Mouse (Mus musculus): Measurements from ENCODE around the gene Ankrd44. TPM values are rescaled to one million over a fixed set of nuclear protein-coding genes. Genes with fewer than 3 reads are reported as not detected.

Gene Ankrd44
- total and polyA plus RNA-seq, 3 experiments: 12.7 to 23.0 (median 19.8) TPM

DNA sequence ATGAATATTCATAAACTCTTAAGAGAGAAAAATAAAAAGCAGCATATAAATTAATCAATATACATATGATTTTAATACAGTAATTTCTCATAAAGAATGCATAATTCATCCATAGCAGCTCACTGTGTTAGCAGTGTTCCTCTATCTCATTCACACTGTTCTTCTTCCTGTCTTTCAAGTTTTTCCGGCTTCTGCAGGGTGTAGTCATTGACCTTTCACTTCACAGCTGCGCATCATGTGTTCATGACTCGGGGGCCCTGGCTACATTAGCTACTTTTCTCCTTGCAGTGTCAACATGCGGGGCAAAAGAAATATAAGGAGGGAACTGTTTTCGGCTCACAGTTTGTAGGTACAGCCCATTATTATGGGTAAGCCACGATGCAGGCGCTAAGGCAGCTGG lies 314.3 kb downstream of the Ankrd44 start:
- Histone ChIP-seq H3K4me2 (ENCODE audit: insufficient read depth, low read depth, poor library complexity, severe bottlenecking) (no peak overlapping the region), H3K79me2 (replicated peaks; ENCODE audit: control insufficient read depth, extremely low read depth, insufficient read depth, poor library complexity, severe bottlenecking) (no peaks in the 10 kb centered on the region), H3K27me3 (replicated peaks) (no peaks in the 10 kb centered on the region), H3K27ac (ENCODE audit: insufficient read depth, low read depth) (no peak overlapping the region), H3K9ac (ENCODE audit: insufficient read depth, low read depth) (no peak overlapping the region), H3K9me3 (replicated peaks; ENCODE audit: low read length) (peaks cover 2% of the 10 kb centered on the region), H3K36me3 (replicated peaks in 1 of 2; ENCODE audit: control insufficient read depth in 1 of 2, insufficient read depth in 1 of 2, low read length in 1 of 2) (no peaks in the 10 kb centered on the region), H3K4me3 (replicated peaks in 1 of 3; ENCODE audit: low read depth in 2 of 3, low read length in 2 of 3, poor library complexity in 1 of 3) (no peak overlapping the region), H3K4me1 (ENCODE audit: control insufficient read depth in 1 of 2, insufficient read depth in 2 of 2) (peaks cover 3 to 4% of the 10 kb centered on the region in 2 experiments; a peak in 2 of 4 replicates)
- TF ChIP-seq MAFK (IDR thresholded peaks at IDR 0.05; ENCODE audit: insufficient replicate concordance, low read length) (no peak), BHLHE40 (IDR thresholded peaks at IDR 0.05; ENCODE audit: low read depth, low read length) (no peak), RAD21 (IDR thresholded peaks at IDR 0.05; ENCODE audit: low read depth, low read length) (no peak), TCF12 (IDR thresholded peaks at IDR 0.05; ENCODE audit: low read depth, low read length) (no peak), PAX5 (IDR thresholded peaks at IDR 0.05; ENCODE audit: low read length) (no peak), SMC3 (IDR thresholded peaks at IDR 0.05; ENCODE audit: low read depth, low read length) (no peak), MYC (IDR thresholded peaks at IDR 0.05; ENCODE audit: low read depth, low read length) (no peak), KAT2A (IDR thresholded peaks at IDR 0.05; ENCODE audit: insufficient replicate concordance, low read length) (no peak), ELF1 (IDR thresholded peaks at IDR 0.05; ENCODE audit: low read depth, low read length) (no peak), ZNF384 (IDR thresholded peaks at IDR 0.05; ENCODE audit: low read depth, low read length) (no peak), SIN3A (IDR thresholded peaks at IDR 0.05; ENCODE audit: low read length) (no peak), CHD2 (IDR thresholded peaks at IDR 0.05; ENCODE audit: low read length) (no peak), NRF1 (IDR thresholded peaks at IDR 0.05; ENCODE audit: low read depth, low read length) (no peak), IRF4 (IDR thresholded peaks at IDR 0.05; ENCODE audit: low read depth, low read length) (no peak), CTCF (conservative IDR thresholded peaks at IDR 0.05 in 1 of 2, IDR thresholded peaks at IDR 0.05 in 1 of 2; ENCODE audit: low read depth in 2 of 2, low read length in 2 of 2) (no peak), TBP (conservative IDR thresholded peaks at IDR 0.05; ENCODE audit: low read depth, low read length) (no peak), POLR2AphosphoS2 (IDR thresholded peaks at IDR 0.05; ENCODE audit: low read depth, low read length) (no peak), JUN (IDR thresholded peaks at IDR 0.05; ENCODE audit: insufficient read depth, low read depth, low read length) (no peak), JUND (conservative IDR thresholded peaks at IDR 0.05; ENCODE audit: low read depth, low read length) (no peak)
- in situ Hi-C loops (cut with MboI; ENCODE audit: low pct_ligation_motif_present, low pct_unique_long_range_greater_than_20kb, low sequenced_read_pairs): no loop called here
- no peak for DNase-seq (ENCODE audit: extremely low read depth)
- dilution Hi-C loops (cut with MboI; ENCODE audit: extremely low pct_ligation_motif_present, extremely low pct_unique_long_range_greater_than_20kb, low sequenced_read_pairs): no loop called here

DNA sequence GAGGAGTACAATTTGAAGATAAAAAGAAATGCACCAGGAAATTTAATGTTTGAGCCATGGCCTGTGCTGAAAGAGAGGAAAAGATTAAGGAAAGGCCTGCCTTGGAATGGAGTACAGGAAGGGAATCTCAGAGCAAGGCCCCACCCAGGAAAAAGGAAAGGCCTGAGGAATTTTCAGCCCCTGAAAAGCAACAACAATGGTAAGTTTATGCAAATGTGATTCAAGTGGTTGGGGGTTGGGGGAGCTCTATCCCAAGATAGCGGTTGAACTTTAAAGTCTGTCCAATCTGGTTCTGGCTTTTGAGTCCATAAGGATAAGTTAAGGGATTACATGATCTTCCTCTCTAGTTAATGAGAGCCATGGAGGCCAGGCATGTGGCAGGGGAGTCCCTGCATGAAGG lies 319.3 kb downstream of the Ankrd44 start:
- Histone ChIP-seq H3K27ac (ENCODE audit: insufficient read depth, low read depth) (no peak overlapping the region), H3K4me3 (replicated peaks in 1 of 3; ENCODE audit: low read depth in 2 of 3, low read length in 2 of 3, poor library complexity in 1 of 3) (no peak overlapping the region), H3K36me3 (replicated peaks in 1 of 2; ENCODE audit: control insufficient read depth in 1 of 2, insufficient read depth in 1 of 2, low read length in 1 of 2) (no peaks in the 10 kb centered on the region), H3K9ac (ENCODE audit: insufficient read depth, low read depth) (no peak overlapping the region), H3K4me2 (ENCODE audit: insufficient read depth, low read depth, poor library complexity, severe bottlenecking) (no peak overlapping the region), H3K4me1 (ENCODE audit: control insufficient read depth in 1 of 2, insufficient read depth in 2 of 2) (peaks cover 6% of the 10 kb centered on the region in 2 experiments; a peak in 2 of 4 replicates), H3K79me2 (replicated peaks; ENCODE audit: control insufficient read depth, extremely low read depth, insufficient read depth, poor library complexity, severe bottlenecking) (no peaks in the 10 kb centered on the region), H3K9me3 (replicated peaks; ENCODE audit: low read length) (peaks cover 2% of the 10 kb centered on the region), H3K27me3 (replicated peaks) (no peaks in the 10 kb centered on the region)
- DNase-seq (ENCODE audit: extremely low read depth): no peak
- TF ChIP-seq PAX5 (IDR thresholded peaks at IDR 0.05; ENCODE audit: low read length): no peak
- dilution Hi-C loops (cut with MboI; ENCODE audit: extremely low pct_ligation_motif_present, extremely low pct_unique_long_range_greater_than_20kb, low sequenced_read_pairs) (no loop called here), in situ Hi-C loops (cut with MboI; ENCODE audit: low pct_ligation_motif_present, low pct_unique_long_range_greater_than_20kb, low sequenced_read_pairs) (no loop called here)

Data from CH12.LX (cell line).